Mouse (Mus musculus) adrenal gland, postnatal 25 days (tissue): ENCODE data around the gene Arpp21. TPM values are rescaled to one million over a fixed set of nuclear protein-coding genes. Genes with fewer than 3 reads are reported as not detected.

Source experiments
- DNase-seq: peaks from one replicate; pipeline ENCODE4 v3.0.0; 2021; ENCODE audit warnings: mixed read lengths
- total RNA-seq: library from RNA; stranded (reverse); gene quantifications from 2 replicates; pipeline ENCODE4 v1.2.3, GENCODE M21; 2021

Arpp21 gene
- total RNA-seq, 1 experiment from 2014 or later = not detected

- DNase-seq = no peak
Measured at GRCm38 (mm10) chr9:112230716-112231361, 4.9 kb downstream of the Arpp21 start.

- no peak for DNase-seq
Measured at GRCm38 (mm10) chr9:112228470-112228869, 7.3 kb downstream of the Arpp21 start.

GRCm38 (mm10) chr9:112227174-112227573 lies 8.6 kb downstream of the Arpp21 start:
- DNase-seq = no peak

GRCm38 (mm10) chr9:112226511-112226910 lies 9.2 kb downstream of the Arpp21 start:
- DNase-seq = no peak

- no peak for DNase-seq
Measured at GRCm38 (mm10) chr9:112225046-112225445, 10.7 kb downstream of the Arpp21 start.

GRCm38 (mm10) chr9:112219372-112219771 lies 16.4 kb downstream of the Arpp21 start:
- DNase-seq = no peak

GRCm38 (mm10) chr9:112218237-112218636 lies 17.5 kb downstream of the Arpp21 start:
- no peak for DNase-seq

GRCm38 (mm10) chr9:112217161-112217560 lies 18.6 kb downstream of the Arpp21 start:
- no peak for DNase-seq

- DNase-seq = no peak
Measured at GRCm38 (mm10) chr9:112215030-112215806, 20.5 kb downstream of the Arpp21 start.

- DNase-seq = no peak
Measured at GRCm38 (mm10) chr9:112213411-112214255, 22.1 kb downstream of the Arpp21 start.

- no peak for DNase-seq
Measured at GRCm38 (mm10) chr9:112209803-112210202, 25.9 kb downstream of the Arpp21 start.

- no peak for DNase-seq
Measured at GRCm38 (mm10) chr9:112207767-112208166, 28.0 kb downstream of the Arpp21 start.

GRCm38 (mm10) chr9:112198296-112198695 lies 37.4 kb downstream of the Arpp21 start:
- DNase-seq = no peak

- DNase-seq = no peak
Measured at GRCm38 (mm10) chr9:112194049-112194448, 41.7 kb downstream of the Arpp21 start.

- no peak for DNase-seq
Measured at GRCm38 (mm10) chr9:112189394-112189793, 46.3 kb downstream of the Arpp21 start.

- no peak for DNase-seq
Measured at GRCm38 (mm10) chr9:112188358-112188893, 47.3 kb downstream of the Arpp21 start.

- no peak for DNase-seq
Measured at GRCm38 (mm10) chr9:112187667-112188066, 48.1 kb downstream of the Arpp21 start.

- DNase-seq = no peak
Measured at GRCm38 (mm10) chr9:112186336-112187305, 49.1 kb downstream of the Arpp21 start.

- no peak for DNase-seq
Measured at GRCm38 (mm10) chr9:112185746-112186145, 50.0 kb downstream of the Arpp21 start.

- no peak for DNase-seq
Measured at GRCm38 (mm10) chr9:112182738-112183137, 53.0 kb downstream of the Arpp21 start.

- no peak for DNase-seq
Measured at GRCm38 (mm10) chr9:112180006-112180405, 55.7 kb downstream of the Arpp21 start.
